Mouse (Mus musculus): Measurements from ENCODE around the gene Eif2ak1.

DNA sequence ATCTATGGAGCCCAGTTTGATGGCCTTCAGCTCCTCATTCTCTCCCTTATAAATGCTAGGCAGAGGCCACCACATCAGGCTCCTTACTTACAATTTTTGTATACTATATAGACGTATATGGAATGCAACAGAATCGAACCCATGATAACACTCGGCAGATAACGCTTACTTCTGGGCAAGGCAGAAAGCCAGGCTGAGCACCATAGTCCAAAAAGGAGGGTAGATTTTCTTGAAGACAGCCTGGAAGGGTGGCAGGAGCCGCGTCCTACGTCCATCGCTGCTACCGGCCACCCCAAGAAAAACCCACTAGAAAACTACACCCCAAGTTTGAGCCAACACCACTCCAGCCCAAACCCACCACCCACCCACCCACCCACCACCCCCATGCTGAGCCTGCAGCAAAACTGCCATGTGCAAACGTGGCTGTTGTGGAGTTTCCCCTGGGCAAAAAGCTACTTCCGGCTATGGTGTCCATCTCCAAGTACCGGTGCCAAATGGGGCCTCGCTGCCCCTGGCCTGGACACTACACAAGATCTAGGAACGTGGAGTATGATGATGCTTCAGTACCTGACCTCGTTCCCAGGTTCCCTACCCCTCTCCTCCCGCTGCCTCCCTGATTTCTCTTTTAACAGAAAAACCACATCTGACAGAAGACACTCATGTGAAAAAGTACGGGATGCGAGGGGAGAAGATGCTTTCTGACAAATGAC, 13.4 kb upstream of the Eif2ak1 start:
- TF ChIP-seq CTCF (IDR thresholded peaks at IDR 0.05; ENCODE audit: low read depth) (no peak), EP300 (IDR thresholded peaks at IDR 0.05; ENCODE audit: low read depth) (no peak)
